Mouse (Mus musculus): Measurements from ENCODE around the gene Nav2. TPM values are rescaled to one million over a fixed set of nuclear protein-coding genes. Genes with fewer than 3 reads are reported as not detected.
A peak's percentile ranks its signal among the peaks of the same experiment; 100 is the strongest.

Gene Nav2
- polyA plus RNA-seq, 1 experiment from 2014 or later = 12.4 TPM

DNA sequence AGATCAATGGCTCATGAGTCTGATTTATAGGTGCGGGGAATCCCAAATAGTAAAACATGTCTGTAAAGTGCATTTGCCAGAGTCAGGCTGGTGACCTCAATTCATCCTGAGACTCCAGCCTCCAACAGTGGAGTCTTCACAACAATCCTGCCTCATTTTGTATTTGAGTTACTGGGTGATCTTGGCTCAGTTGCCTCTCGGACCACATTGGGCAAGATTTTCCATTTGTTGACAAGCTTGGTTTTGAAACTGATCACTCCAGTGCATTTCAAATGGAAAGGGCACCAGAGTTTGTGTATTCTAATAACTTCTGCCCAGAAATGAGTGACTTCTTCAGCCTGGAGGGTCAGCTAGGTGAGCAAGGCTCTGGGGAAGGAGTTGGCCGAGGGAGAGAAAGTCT, 117.5 kb downstream of the Nav2 start:
- Histone ChIP-seq H3K27me3 (no peaks in the 10 kb centered on the region), H3K36me3 (no peaks in the 10 kb centered on the region), H3K4me1 (replicated peaks) (no peaks in the 10 kb centered on the region), H3K9ac (replicated peaks) (no peak overlapping the region), H3K27ac (no peak overlapping the region), H3K4me3 (replicated peaks) (no peak overlapping the region), H3K9me3 (no peaks in the 10 kb centered on the region), H3K4me2 (no peak overlapping the region)
- ATAC-seq (ENCODE audit: insufficient number of reproducible peaks, insufficient read depth, low FRiP score, low TSS enrichment, low read depth) = no peak
- 89% methylated on average over 3 of the region's 3 CpGs for WGBS

- no peak overlapping the region for H3K27ac ChIP-seq
- H3K4me1 ChIP-seq (replicated peaks) = no peaks in the 10 kb centered on the region
- H3K9ac ChIP-seq (replicated peaks) = no peak overlapping the region
- H3K4me3 ChIP-seq (replicated peaks) = no peak overlapping the region
- no peak overlapping the region for H3K4me2 ChIP-seq
- H3K27me3 ChIP-seq = no peaks in the 10 kb centered on the region; the same call in 1 of the 2 replicates
- H3K9me3 ChIP-seq = no peaks in the 10 kb centered on the region
- WGBS = 68% methylated on average over 5 of the region's 5 CpGs
- no peak for ATAC-seq (ENCODE audit: insufficient number of reproducible peaks, insufficient read depth, low FRiP score, low TSS enrichment, low read depth)
- no peaks in the 10 kb centered on the region for H3K36me3 ChIP-seq
Measured at GRCm38 (mm10) chr7:49026466-49026865, 118.0 kb downstream of the Nav2 start.

- no peak for ATAC-seq (ENCODE audit: insufficient number of reproducible peaks, insufficient read depth, low FRiP score, low TSS enrichment, low read depth)
- 59% methylated on average over 10 of the region's 10 CpGs for WGBS
- H3K9me3 ChIP-seq = no peaks in the 10 kb centered on the region
Measured at GRCm38 (mm10) chr7:49029282-49030012, 120.9 kb downstream of the Nav2 start.

GRCm38 (mm10) chr7:49032216-49032615, 123.7 kb downstream of the Nav2 start:
- peaks cover 6% of the 10 kb centered on the region for H3K4me1 ChIP-seq (replicated peaks)
- no peak overlapping the region for H3K27ac ChIP-seq
- no peak overlapping the region for H3K4me3 ChIP-seq (replicated peaks)
- no peak overlapping the region for H3K4me2 ChIP-seq
- H3K9me3 ChIP-seq = no peaks in the 10 kb centered on the region
- ATAC-seq (ENCODE audit: insufficient number of reproducible peaks, insufficient read depth, low FRiP score, low TSS enrichment, low read depth) = no peak
- no peak overlapping the region for H3K9ac ChIP-seq (replicated peaks)
- no peaks in the 10 kb centered on the region for H3K36me3 ChIP-seq
- H3K27me3 ChIP-seq = no peaks in the 10 kb centered on the region; the same call in 1 of the 2 replicates
- WGBS = 63% methylated on average over 4 of the region's 4 CpGs

More at GRCm38 (mm10) chr7:49029282-49030012, 120.9 kb downstream of the Nav2 start:
- no peaks in the 10 kb centered on the region; the same call in 1 of the 2 replicates for H3K27me3 ChIP-seq
- H3K36me3 ChIP-seq = no peaks in the 10 kb centered on the region
- H3K4me3 ChIP-seq (replicated peaks) = no peak overlapping the region
- H3K27ac ChIP-seq = no peak overlapping the region
- no peak overlapping the region for H3K4me2 ChIP-seq
- no peak overlapping the region for H3K9ac ChIP-seq (replicated peaks)
- H3K4me1 ChIP-seq (replicated peaks) = peaks cover 6% of the 10 kb centered on the region

DNA sequence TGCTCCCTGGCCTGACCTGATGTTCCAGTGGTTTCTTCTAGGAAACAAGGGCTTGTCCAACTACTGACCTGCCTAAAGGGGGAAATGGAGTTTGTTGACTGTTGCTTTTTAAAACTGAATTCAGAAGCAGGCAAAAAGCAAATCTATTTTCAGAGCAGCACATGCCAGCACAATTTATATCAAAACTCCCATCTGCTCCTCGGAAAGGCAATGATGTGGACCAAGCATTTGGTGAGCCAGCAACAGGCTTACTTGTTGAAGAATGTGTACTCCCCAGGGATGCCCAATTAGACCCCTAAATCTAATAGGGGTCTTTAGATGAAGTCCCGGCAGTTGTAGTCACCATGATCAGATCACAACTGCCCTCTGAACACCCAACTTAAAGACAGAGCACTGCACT, 125.7 kb downstream of the Nav2 start:
- no peak overlapping the region for H3K9ac ChIP-seq (replicated peaks)
- no peaks in the 10 kb centered on the region for H3K36me3 ChIP-seq
- H3K4me2 ChIP-seq = no peak overlapping the region
- H3K4me3 ChIP-seq (replicated peaks) = no peak overlapping the region
- peaks cover 6% of the 10 kb centered on the region for H3K4me1 ChIP-seq (replicated peaks)
- no peak overlapping the region for H3K27ac ChIP-seq
- no peak for ATAC-seq (ENCODE audit: insufficient number of reproducible peaks, insufficient read depth, low FRiP score, low TSS enrichment, low read depth)
- WGBS = 79% methylated on average over 2 of the region's 2 CpGs
- H3K9me3 ChIP-seq = no peaks in the 10 kb centered on the region
- no peaks in the 10 kb centered on the region; the same call in 1 of the 2 replicates for H3K27me3 ChIP-seq

GRCm38 (mm10) chr7:49040163-49040562, 131.6 kb downstream of the Nav2 start:
- Histone ChIP-seq H3K4me2 (no peak overlapping the region), H3K27ac (no peak overlapping the region), H3K27me3 (no peaks in the 10 kb centered on the region), H3K4me1 (replicated peaks) (peaks cover 7% of the 10 kb centered on the region; the same call in 1 of the 2 replicates), H3K36me3 (no peaks in the 10 kb centered on the region), H3K9ac (replicated peaks) (no peak overlapping the region), H3K4me3 (replicated peaks) (no peak overlapping the region), H3K9me3 (no peaks in the 10 kb centered on the region)
- 79% methylated on average over 8 of the region's 8 CpGs for WGBS
- no peak for ATAC-seq (ENCODE audit: insufficient number of reproducible peaks, insufficient read depth, low FRiP score, low TSS enrichment, low read depth)

GRCm38 (mm10) chr7:49041334-49042070, 133.0 kb downstream of the Nav2 start:
- Histone ChIP-seq H3K4me1 (replicated peaks) (peaks cover 17% of the 10 kb centered on the region), H3K27ac (no peak overlapping the region), H3K4me2 (no peak overlapping the region), H3K9ac (replicated peaks) (no peak overlapping the region), H3K27me3 (no peaks in the 10 kb centered on the region), H3K9me3 (no peaks in the 10 kb centered on the region), H3K36me3 (no peaks in the 10 kb centered on the region), H3K4me3 (replicated peaks) (no peak overlapping the region)
- ATAC-seq (ENCODE audit: insufficient number of reproducible peaks, insufficient read depth, low FRiP score, low TSS enrichment, low read depth) = no peak
- WGBS = 60% methylated on average over 4 of the region's 4 CpGs

- H3K4me2 ChIP-seq = no peak overlapping the region
- 48% methylated on average over 6 of the region's 6 CpGs for WGBS
- peak; percentile 21; the same call in 1 of the 2 replicates for ATAC-seq (ENCODE audit: insufficient number of reproducible peaks, insufficient read depth, low FRiP score, low TSS enrichment, low read depth)
Measured at GRCm38 (mm10) chr7:49045499-49046346, 137.2 kb downstream of the Nav2 start.

DNA sequence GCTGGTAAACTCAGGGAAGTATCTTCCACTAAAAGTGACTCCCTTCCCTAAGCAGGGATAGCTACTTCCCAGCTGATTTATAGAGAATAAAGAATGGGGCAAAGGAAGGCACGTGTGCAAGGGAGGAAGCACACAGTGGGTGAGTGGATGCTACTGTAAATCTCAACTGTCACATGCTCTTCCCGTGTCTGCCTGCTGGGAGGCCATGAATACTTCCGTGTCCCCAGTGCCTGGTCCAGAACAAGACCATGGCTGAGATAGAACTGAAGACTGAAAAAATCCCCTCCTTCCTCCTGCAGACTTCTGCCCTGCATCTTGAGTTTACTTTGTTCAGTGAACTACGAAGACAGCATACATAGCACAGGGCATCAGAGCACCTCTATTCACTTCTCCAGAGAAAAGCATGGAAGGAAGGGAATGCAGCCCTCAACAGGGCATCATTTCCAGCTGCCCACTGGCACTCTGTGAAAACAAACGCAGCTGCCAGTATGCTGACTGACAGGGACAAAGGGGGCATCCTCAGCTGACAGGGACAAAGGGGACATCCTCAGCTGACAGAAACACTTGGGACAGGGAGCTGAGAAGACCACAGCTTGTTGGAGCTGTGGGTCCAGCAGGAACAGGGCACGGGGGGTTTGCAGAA, 138.0 kb downstream of the Nav2 start:
- no peaks in the 10 kb centered on the region for H3K9me3 ChIP-seq
- 69% methylated on average over 6 of the region's 6 CpGs for WGBS
- H3K4me1 ChIP-seq (replicated peaks) = peaks cover 27% of the 10 kb centered on the region
- H3K9ac ChIP-seq (replicated peaks) = no peak overlapping the region
- no peak overlapping the region for H3K4me3 ChIP-seq (replicated peaks)
- H3K36me3 ChIP-seq = no peaks in the 10 kb centered on the region
- no peak overlapping the region for H3K27ac ChIP-seq
- H3K4me2 ChIP-seq = no peak overlapping the region
- H3K27me3 ChIP-seq = peaks cover 7% of the 10 kb centered on the region; the same call in 1 of the 2 replicates
- peak; percentile 22; the same call in 1 of the 2 replicates for ATAC-seq (ENCODE audit: insufficient number of reproducible peaks, insufficient read depth, low FRiP score, low TSS enrichment, low read depth)

More at GRCm38 (mm10) chr7:49045499-49046346, 137.2 kb downstream of the Nav2 start:
- Histone ChIP-seq H3K9me3 (no peaks in the 10 kb centered on the region), H3K4me1 (replicated peaks) (peaks cover 27% of the 10 kb centered on the region), H3K36me3 (no peaks in the 10 kb centered on the region), H3K4me3 (replicated peaks) (no peak overlapping the region), H3K9ac (replicated peaks) (no peak overlapping the region), H3K27ac (no peak overlapping the region), H3K27me3 (peaks cover 7% of the 10 kb centered on the region; the same call in 1 of the 2 replicates)

DNA sequence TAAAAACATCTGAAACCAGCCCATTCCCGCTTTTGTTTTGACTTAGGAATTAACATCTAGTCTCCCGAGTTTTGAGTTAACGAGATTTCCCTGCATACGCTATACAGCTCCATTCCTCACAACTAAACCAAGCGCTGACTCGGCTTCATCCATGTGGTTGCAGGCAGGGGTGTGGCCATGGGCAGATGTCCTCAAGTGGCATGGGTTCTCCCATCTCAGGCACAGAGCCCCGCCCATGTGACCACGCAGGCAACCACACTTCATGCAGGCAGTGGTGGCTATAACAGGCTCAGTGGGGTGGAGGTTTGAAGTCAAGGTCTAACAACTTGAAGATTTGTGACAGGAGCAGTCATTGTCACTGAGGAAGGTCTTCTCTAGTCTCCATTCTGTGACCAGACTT, 138.8 kb downstream of the Nav2 start:
- no peak for ATAC-seq (ENCODE audit: insufficient number of reproducible peaks, insufficient read depth, low FRiP score, low TSS enrichment, low read depth)
- 46% methylated on average over 8 of the region's 8 CpGs for WGBS
- no peak overlapping the region for H3K4me2 ChIP-seq

More for the DNA sequence above, 138.8 kb downstream of the Nav2 start:
- H3K4me1 ChIP-seq (replicated peaks) = peaks cover 20% of the 10 kb centered on the region
- no peak overlapping the region for H3K4me3 ChIP-seq (replicated peaks)
- H3K36me3 ChIP-seq = no peaks in the 10 kb centered on the region
- peaks cover 7% of the 10 kb centered on the region; the same call in 1 of the 2 replicates for H3K27me3 ChIP-seq
- no peak overlapping the region for H3K9ac ChIP-seq (replicated peaks)
- no peaks in the 10 kb centered on the region for H3K9me3 ChIP-seq
- H3K27ac ChIP-seq = no peak overlapping the region

Data from limb, embryonic 12.5 days (tissue).